Mouse (Mus musculus) layer of hippocampus, adult 2 months (tissue): ENCODE results near the gene Apba2. TPM values are rescaled to one million over a fixed set of nuclear protein-coding genes. Genes with fewer than 3 reads are reported as not detected.

Source experiments
- DNase-seq, 2 experiments: peaks; one replicate each; pipeline ENCODE4 v3.0.0; 2022; ENCODE audit warnings: low spot score in 2 of 2
- H3K27ac ChIP-seq: fragments of 200-600 bp; 2 replicates; pipeline ENCODE4 v1.8.1; 2022
- H3K4me3 ChIP-seq: fragments of 200-600 bp; 2 replicates; pipeline ENCODE4 v1.8.1; 2022; ENCODE audit warnings: mild to moderate bottlenecking
- CTCF ChIP-seq: fragments of 200-600 bp; conservative IDR thresholded peaks from 2 replicates; pipeline ENCODE4 v1.8.1; 2022; ENCODE audit warnings: antibody characterized with exemption, mild to moderate bottlenecking, moderate library complexity
- total RNA-seq, 2 experiments: library from RNA; stranded (reverse); gene quantifications; 2 replicates each; pipeline ENCODE4 v1.2.3; 2021

Apba2 gene
- total RNA-seq, 2 experiments from 2014 or later = 249 to 259 TPM

DNA sequence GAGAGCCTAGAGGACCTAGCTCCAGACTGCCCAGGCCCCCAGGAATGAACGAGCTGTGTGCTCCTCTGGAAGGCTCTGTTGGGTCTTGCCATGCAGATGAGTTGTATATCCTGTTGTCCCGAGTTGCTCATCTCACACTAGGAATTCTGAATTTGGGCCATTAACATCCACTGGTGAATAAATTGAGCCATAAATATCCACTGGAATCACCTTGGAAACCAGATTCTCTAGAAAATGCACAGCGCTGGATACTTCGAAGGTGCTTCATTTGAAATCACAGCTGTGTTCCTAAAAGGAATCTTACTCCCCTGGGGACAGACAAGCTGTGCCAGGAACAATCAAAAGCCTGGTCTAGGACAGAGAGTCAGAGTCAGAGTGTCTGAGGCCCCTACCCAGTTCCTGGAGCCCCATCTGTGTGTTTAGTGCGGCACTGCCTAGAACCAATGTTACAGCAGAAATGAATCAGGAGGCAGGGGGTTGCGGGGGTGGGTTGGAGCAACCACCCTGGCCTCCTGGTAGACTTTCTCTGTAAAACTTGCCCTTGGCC is 196.4 kb downstream of the Apba2 start:
- no peak for TF ChIP-seq CTCF
- no peak for DNase-seq
- H3K27ac ChIP-seq = peak overlapping the region; percentile 67
- H3K4me3 ChIP-seq = no peak overlapping the region

DNA sequence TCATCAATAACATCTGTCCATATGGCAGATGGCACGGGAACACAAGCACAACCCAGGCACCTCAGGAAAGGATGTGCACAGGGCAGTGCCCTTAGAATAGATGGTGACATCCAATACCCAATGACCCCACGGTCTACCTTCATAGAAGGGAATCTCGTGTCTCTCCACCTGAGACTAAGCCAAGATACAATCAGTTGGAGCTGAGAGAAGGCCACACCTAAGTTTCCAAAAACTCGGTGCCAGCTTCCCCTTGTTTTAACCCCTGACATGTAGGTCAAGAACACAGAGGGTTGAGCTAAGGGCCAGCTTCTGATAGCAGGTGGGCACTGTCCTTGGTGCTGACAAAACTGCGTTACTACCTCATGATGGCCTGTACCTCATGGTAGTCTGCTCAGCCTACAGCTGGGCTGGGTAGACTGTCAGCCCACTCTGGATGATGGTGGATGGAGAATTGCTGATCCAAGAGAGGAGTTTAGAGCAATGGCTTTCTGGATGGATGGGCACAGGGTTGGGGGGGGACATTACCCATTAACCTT is 202.6 kb downstream of the Apba2 start:
- TF ChIP-seq CTCF = no peak
- H3K27ac ChIP-seq = no peak overlapping the region
- no peak for DNase-seq
- no peak overlapping the region for H3K4me3 ChIP-seq

DNA sequence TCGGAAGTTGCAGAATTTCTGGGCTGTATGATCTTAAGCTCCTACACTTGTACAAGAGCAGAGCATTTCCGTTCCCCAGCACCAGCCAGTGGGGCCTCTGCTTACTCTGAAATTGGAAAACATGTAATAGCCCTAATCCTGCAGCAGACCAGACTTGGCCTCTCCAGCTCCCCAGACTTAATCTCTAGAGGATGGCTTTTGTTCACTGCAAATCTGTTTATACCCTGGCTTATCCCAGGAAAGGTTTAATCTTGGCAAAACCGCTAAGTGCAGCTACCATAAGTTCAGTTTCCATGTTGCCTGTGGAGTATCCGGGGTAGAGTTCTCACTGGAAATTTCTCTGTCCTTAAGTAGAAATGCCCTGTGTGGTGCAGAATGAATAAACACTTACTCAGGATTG is 206.7 kb downstream of the Apba2 start:
- DNase-seq = no peak
- H3K4me3 ChIP-seq = no peak overlapping the region
- TF ChIP-seq CTCF = no peak
- H3K27ac ChIP-seq = peak overlapping the region; percentile 79; the same call in 1 of the 2 replicates

DNA sequence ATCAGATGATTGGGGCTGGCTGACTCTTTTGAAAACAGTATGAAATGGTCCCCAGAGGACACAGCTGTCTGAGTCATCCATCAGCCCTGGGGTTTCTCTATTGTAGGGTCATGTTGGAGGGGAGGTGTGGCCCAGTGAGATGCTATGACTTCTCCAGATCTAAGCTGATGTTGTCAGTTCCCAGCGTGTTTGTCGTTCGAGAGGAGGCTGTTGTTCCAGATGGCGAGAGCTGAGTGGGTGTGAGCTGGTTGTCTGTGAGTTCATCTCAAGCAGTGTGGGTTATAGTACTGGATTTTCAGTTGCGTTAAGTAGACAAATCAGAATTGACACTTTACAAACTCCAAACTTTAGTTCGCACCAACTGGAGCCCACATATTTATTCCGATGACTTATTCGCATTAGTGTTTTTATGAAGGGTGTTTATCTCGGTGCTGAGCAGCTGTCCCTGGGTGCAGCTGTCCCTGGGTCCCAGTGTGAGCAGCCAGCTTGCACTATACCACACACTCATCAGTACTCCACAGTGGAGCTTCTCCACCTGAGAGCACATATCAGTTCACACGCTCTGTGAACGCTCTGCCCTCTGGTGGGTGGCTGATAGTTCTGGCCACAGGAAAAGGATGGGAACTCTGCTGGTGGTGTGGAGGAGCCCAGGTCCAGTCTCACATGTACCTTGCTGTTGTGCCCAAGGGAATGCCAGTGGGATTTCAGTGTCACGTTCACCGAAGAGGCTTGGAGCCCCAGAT is 208.2 kb downstream of the Apba2 start:
- DNase-seq = peak; percentile 44 to 66
- Histone ChIP-seq H3K27ac (peak overlapping the region; percentile 79), H3K4me3 (no peak overlapping the region)
- peak; percentile 64 for TF ChIP-seq CTCF

DNA sequence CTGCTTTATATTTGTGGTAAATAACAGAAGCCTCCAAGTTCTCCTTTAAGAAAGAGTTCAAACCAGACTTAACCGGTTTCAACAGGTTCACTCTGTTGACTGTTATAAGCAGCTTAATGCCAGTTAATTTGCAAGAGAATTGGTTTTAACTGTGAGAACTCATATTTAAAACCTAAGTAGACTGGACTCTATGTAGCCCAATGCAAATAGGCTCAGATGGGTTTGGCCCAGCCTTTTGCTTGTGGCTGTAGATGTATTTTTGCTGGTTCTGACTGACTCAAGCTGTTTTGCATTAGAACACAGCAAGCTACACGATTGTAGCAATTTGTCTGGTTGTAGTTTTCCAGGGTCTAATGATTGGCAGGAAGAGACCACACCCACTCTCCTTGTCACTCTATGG is 214.8 kb downstream of the Apba2 start:
- no peak for TF ChIP-seq CTCF
- H3K4me3 ChIP-seq = no peak overlapping the region
- DNase-seq = no peak
- no peak overlapping the region for H3K27ac ChIP-seq

DNA sequence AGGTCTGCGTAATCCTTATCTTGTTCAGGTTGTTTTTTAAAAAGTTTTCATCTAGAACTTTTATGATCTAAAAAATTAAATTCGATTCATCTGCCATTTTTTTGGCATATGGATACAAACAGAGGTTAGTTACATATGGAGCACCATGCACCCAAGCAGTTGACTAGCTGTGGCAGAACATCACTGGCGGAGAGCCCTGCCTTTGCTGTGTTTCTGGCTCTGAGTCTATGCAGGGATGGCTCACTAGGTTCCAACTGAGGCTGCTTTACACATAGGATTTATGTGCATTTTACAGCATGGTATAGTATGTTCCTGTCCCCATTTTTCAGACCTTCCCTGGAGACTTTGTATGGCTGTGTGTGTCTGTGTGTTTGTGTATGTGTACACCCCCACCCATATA is 221.8 kb downstream of the Apba2 start:
- H3K27ac ChIP-seq = peak overlapping the region; percentile 88; the same call in 1 of the 2 replicates
- TF ChIP-seq CTCF = no peak
- DNase-seq = no peak
- no peak overlapping the region for H3K4me3 ChIP-seq

DNA sequence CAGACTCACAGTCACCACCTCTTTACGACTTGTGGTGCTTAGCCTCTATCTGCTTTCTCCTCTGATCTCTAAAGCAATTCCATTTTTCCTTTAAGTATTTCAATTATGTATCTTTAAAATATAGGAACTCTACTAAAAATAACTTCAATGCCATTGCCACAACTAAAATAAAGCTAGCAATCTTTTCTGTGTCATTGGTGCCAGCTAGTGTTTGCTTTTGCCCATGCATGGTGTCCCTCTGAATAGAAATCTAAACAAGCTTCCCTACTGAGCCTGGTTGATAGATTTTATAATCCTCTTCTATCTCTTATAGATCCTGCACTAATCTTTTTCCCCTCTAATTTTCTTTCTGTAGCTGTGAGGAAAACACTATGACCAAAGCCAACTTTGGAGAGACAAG is 222.9 kb downstream of the Apba2 start:
- TF ChIP-seq CTCF = peak; percentile 63
- DNase-seq = no peak
- Histone ChIP-seq H3K4me3 (no peak overlapping the region), H3K27ac (peak overlapping the region; percentile 88)

DNA sequence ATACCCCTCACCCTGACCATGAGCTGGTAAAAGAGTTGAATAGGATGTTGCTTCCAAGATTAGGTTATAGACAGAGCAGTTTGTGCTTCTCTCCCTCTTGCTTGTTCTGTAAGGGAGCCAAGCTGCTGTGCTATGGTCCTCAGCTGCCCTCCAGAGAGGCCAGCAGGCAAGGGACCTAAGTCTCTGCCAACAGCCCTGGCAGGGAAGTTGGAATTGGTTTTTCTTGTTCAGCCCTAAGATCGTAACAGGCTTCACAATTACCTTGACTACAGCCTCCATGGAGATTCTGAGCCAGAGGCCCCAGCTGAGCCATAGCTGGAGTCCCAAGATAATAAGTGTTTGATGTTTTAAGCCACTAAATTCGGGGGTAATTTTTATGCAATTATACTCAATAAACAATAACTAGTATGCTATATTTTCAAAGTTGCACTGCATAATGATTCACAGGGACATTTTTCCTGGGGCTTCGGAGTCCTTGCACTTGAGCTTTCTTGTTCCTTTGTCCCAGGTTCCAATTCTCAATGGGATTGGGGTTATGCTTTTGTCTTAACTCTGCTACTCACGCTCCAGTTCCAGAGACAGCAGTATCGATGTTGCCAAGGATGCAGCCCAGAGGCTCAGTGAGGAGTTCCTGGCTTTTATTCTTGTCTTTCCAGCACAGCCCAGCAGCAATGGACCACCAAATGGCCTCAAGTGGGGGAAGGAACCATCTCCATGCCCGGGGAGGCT is 224.6 kb downstream of the Apba2 start:
- no peak for TF ChIP-seq CTCF
- Histone ChIP-seq H3K4me3 (no peak overlapping the region), H3K27ac (peak overlapping the region; percentile 88)
- peak; percentile 49 to 61 for DNase-seq

DNA sequence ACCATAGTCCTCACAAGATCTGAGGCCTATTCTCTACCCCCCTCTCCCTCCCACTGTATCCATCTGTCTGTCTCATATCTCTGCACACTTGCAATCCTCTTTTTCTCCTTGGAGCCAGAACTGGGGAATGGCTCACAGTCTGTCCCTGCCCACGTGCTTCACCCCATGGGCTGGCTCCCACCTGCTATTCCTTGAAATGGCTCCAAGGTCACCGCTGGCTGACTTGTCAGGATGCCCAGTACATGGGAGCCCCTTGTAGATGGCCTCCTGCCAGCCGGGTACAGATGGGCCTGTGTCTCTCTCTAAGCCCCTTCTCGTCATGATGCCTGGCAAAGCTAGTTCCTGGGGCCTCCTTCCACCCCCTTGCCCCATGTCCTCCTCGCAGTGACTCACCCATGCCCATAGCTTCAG is 226.7 kb downstream of the Apba2 start:
- peak in 1 of 2 experiments; percentile 47 for DNase-seq
- peak overlapping the region; percentile 88 for H3K27ac ChIP-seq
- no peak overlapping the region for H3K4me3 ChIP-seq
- no peak for TF ChIP-seq CTCF

DNA sequence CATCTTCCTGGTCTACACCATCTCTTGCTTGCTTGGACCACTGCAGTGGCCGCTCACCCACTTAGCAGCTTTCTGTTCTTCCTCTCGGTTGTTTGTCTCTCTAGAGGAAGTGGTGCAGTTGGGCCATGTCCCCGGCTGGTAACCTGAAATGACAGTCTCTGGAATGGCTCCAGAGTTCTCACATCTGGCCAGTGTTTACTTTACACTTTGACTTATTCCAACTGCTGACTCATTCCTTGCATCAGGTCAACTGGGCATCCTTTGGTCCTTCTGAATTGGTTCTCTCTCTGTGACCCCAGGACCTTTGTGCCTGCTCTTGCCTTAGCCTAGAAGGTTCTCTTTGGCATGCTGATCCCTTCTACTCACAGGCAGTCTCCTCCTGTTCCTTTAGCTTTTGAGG is 227.3 kb downstream of the Apba2 start:
- TF ChIP-seq CTCF = no peak
- Histone ChIP-seq H3K27ac (peak overlapping the region; percentile 88), H3K4me3 (no peak overlapping the region)
- no peak for DNase-seq

DNA sequence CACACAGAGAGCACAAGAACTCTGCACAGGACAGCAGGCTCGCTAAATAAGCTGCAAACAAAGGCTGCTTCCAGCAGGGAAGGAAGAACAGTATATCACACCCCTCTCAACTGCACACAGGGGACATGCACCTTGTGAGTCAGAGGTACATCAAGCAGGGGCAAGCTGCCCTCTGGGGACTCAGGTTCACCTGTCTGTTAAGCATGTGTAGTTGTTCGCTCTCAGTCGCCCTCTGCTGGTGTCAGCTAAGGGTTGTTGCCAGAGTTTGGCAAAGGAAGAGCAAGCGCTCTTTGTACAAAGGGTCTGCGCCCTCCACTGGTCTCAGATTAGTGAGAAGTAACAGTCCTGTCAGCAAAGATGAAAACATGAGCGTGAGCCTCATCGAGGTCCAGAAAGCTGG is 228.3 kb downstream of the Apba2 start:
- peak in 1 of 2 experiments; percentile 73 for DNase-seq
- TF ChIP-seq CTCF = peak; percentile 92
- Histone ChIP-seq H3K27ac (peak overlapping the region; percentile 88; the same call in 1 of the 2 replicates), H3K4me3 (no peak overlapping the region)

DNA sequence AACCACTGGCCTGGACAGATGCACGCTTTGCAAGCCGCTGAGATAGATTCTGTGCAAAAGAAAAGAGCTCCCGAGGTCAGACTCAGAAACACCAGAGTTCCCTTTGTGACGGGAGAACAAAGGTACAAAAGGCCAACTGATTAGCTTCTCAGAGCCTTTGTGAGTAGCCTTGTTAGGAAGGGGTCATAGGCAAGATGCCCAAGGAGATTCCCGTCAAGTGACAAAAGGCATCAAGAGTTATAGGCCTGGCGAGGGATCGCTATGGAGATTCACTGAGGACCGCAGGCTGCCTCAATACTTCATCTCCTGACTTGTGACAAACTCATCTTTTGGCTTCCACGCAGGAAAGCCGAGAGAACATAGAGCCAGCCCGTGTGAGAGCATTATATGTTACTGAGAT is 237.6 kb downstream of the Apba2 start:
- no peak overlapping the region; the same call in 1 of the 2 replicates for H3K27ac ChIP-seq
- DNase-seq = no peak
- H3K4me3 ChIP-seq = no peak overlapping the region
- TF ChIP-seq CTCF = no peak
